Comparison of ENCODE assay signal across 8 mouse cellular contexts in the genomic region with DNA sequence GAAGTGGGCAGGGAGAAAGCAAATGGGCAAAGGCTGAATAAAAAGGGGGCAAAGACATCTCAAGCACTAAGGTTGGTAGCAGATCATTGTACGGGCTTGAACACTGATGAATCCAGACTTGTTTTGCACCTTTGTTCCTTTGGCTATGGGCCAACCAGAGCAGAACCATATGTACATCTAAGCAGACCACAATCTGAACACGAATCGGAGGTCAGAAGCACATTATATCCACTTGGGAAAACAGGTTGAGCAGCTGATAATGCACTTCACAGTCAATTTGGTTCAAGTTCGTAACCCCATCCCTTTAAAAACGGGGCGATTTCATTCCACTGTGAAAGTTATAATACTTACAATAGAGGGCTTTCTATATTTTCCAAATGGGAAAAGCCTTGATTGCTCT. TPM values are rescaled to one million over a fixed set of nuclear protein-coding genes. Genes with fewer than 3 reads are reported as not detected.
DNase-seq lines count a peak whose midpoint lies in the region; ATAC-seq and TF ChIP-seq lines count a peak whose summit lies in the region.

No protein-coding gene starts in this region.

- intact Hi-C loops in left cerebral cortex, adult 2 months (cut with DNase I), result loop anchor here (2.0 kb wide), 1 partner anchor 56 kb away; a partner anchor contains a TSS
- intact Hi-C loops in left cerebral cortex, postnatal 36 days (cut with DNase I), result loop anchor here (2.0 to 5.0 kb wide), 2 partner anchors 58 to 106 kb away; a partner anchor contains a TSS

- no peak for TF ChIP-seq CTCF in left cerebral cortex, adult 2 months (IDR thresholded peaks at IDR 0.05)
- TF ChIP-seq CTCF in kidney, postnatal 0 days (IDR thresholded peaks at IDR 0.05; ENCODE audit: low read depth), result no peak

- no peak for DNase-seq in left cerebral cortex, adult 2 months (ENCODE audit: extremely low spot score in 1 of 2, low spot score in 2 of 2)
- DNase-seq in left cerebral cortex, postnatal 36 days (ENCODE audit: low spot score in 2 of 2), result no peak
- peak; percentile 41 for DNase-seq in c-Kit-positive CD71-positive TER-119-negative erythroid progenitor cells, embryonic 14.5 days (ENCODE audit: low read depth)
- no peak for DNase-seq in heart, embryonic 10.5 days (ENCODE audit: low spot score)
- peak; percentile 33 for DNase-seq in kidney, postnatal 0 days (ENCODE audit: low spot score)
- peak; percentile 43 for DNase-seq in lung, postnatal 36 days
- DNase-seq in frontal cortex, adult 2 months (ENCODE audit: extremely low spot score in 1 of 2, low spot score in 1 of 2), result no peak

- no peaks in the 10 kb centered on the region for H3K27me3 ChIP-seq in heart, embryonic 10.5 days (ENCODE audit: insufficient read depth, poor library complexity, severe bottlenecking)
- no peaks in the 10 kb centered on the region for H3K27me3 ChIP-seq in kidney, postnatal 0 days (ENCODE audit: insufficient read depth, low read length)
- no peaks in the 10 kb centered on the region for H3K27me3 ChIP-seq in stomach, embryonic 16.5 days (ENCODE audit: control insufficient read depth, insufficient read depth, low read length)

- H3K4me1 ChIP-seq in heart, embryonic 10.5 days, result peaks cover 3% of the 10 kb centered on the region; the same call in 1 of the 2 replicates
- H3K4me1 ChIP-seq in kidney, postnatal 0 days (replicated peaks; ENCODE audit: insufficient read depth, low read length), result peaks cover 3% of the 10 kb centered on the region; the same call in 1 of the 2 replicates
- peaks cover 6% of the 10 kb centered on the region; the same call in 1 of the 2 replicates for H3K4me1 ChIP-seq in stomach, embryonic 16.5 days (ENCODE audit: control insufficient read depth, insufficient read depth, low read length)

- H3K9me3 ChIP-seq in heart, embryonic 10.5 days, result no peaks in the 10 kb centered on the region
- H3K9me3 ChIP-seq in kidney, postnatal 0 days (replicated peaks; ENCODE audit: low read length), result no peaks in the 10 kb centered on the region
- no peaks in the 10 kb centered on the region for H3K9me3 ChIP-seq in stomach, embryonic 16.5 days (replicated peaks; ENCODE audit: control insufficient read depth, low read length)

- WGBS in heart, embryonic 10.5 days, result 17% methylated on average over 6 of the region's 6 CpGs
- 4% methylated on average over 6 of the region's 6 CpGs for WGBS in kidney, postnatal 0 days
- WGBS in stomach, embryonic 16.5 days, result 6% methylated on average over 6 of the region's 6 CpGs

- peak overlapping the region; percentile 96 for H3K9ac ChIP-seq in kidney, postnatal 0 days (ENCODE audit: low read depth, low read length)
- H3K9ac ChIP-seq in stomach, embryonic 16.5 days (ENCODE audit: low read length), result peak overlapping the region; percentile 74

- peaks cover 4% of the 10 kb centered on the region; the same call in 1 of the 2 replicates for H3K36me3 ChIP-seq in heart, embryonic 10.5 days
- no peaks in the 10 kb centered on the region for H3K36me3 ChIP-seq in kidney, postnatal 0 days (ENCODE audit: insufficient read depth, low read length)
- no peaks in the 10 kb centered on the region for H3K36me3 ChIP-seq in stomach, embryonic 16.5 days (ENCODE audit: control insufficient read depth, insufficient read depth, low read length)

- peak overlapping the region; percentile 90 for H3K4me2 ChIP-seq in kidney, postnatal 0 days (ENCODE audit: low read length)
- H3K4me2 ChIP-seq in stomach, embryonic 16.5 days (ENCODE audit: low read depth, low read length), result peak overlapping the region; percentile 79

- peak overlapping the region; percentile 100 for H3K27ac ChIP-seq in left cerebral cortex, adult 2 months
- H3K27ac ChIP-seq in heart, embryonic 10.5 days, result peak overlapping the region; percentile 94
- peak overlapping the region; percentile 96 for H3K27ac ChIP-seq in kidney, postnatal 0 days
- H3K27ac ChIP-seq in stomach, embryonic 16.5 days (ENCODE audit: low read length), result peak overlapping the region; percentile 88

- peak overlapping the region; percentile 84 for H3K4me3 ChIP-seq in left cerebral cortex, adult 2 months
- peak overlapping the region; percentile 90 for H3K4me3 ChIP-seq in heart, embryonic 10.5 days
- peak overlapping the region; percentile 98 for H3K4me3 ChIP-seq in kidney, postnatal 0 days (replicated peaks; ENCODE audit: low read depth, low read length)
- peak overlapping the region; percentile 99 for H3K4me3 ChIP-seq in stomach, embryonic 16.5 days (replicated peaks; ENCODE audit: low read length)

- ATAC-seq in kidney, postnatal 0 days (replicated peaks; ENCODE audit: low FRiP score, low read depth), result no peak
- no peak for ATAC-seq in stomach, embryonic 16.5 days (ENCODE audit: insufficient read depth, low FRiP score)

RNA-seq across cellular contexts. Expression of a gene that starts 1.0 kb away (rescaled TPM):
- total RNA-seq in left cerebral cortex, adult 2 months (2021), result 10 to 100 TPM; 43.9 to 44.1 TPM
- total RNA-seq in left cerebral cortex, postnatal 36 days (2021), result 10 to 100 TPM; 30.1 to 41.9 TPM
- polyA plus RNA-seq in heart, embryonic 10.5 days (2016; fragmentation: Nextera tagmentation; extraction: Ambion mirVana), result 6.0 and 8.2 TPM in 2 replicates
- 7.3 and 8.0 TPM in 2 replicates for polyA plus RNA-seq in kidney, postnatal 0 days (2015; fragmentation: Nextera tagmentation; extraction: Ambion mirVana)
- polyA plus RNA-seq in stomach, embryonic 16.5 days (2015; fragmentation: Nextera tagmentation; extraction: Ambion mirVana), result 10.4 and 11.3 TPM in 2 replicates
- 22.2 and 22.6 TPM in 2 replicates for polyA plus RNA-seq in frontal cortex, adult 2 months (2012; rRNA removed)

RNA-seq across cellular contexts. Expression of a gene that starts 7.7 kb away (rescaled TPM):
- total RNA-seq in left cerebral cortex, adult 2 months (2021), result 10 to 100 TPM; 10.5 to 13.2 TPM
- 10 to 100 TPM in 1 of 2 experiments, 1 to 10 TPM in 1; 9.0 to 11.0 TPM for total RNA-seq in left cerebral cortex, postnatal 36 days (2021)
- 3.4 and 4.2 TPM in 2 replicates for polyA plus RNA-seq in heart, embryonic 10.5 days (2016; fragmentation: Nextera tagmentation; extraction: Ambion mirVana)
- 1.8 and 2.2 TPM in 2 replicates for polyA plus RNA-seq in kidney, postnatal 0 days (2015; fragmentation: Nextera tagmentation; extraction: Ambion mirVana)
- 2.4 and 3.4 TPM in 2 replicates for polyA plus RNA-seq in stomach, embryonic 16.5 days (2015; fragmentation: Nextera tagmentation; extraction: Ambion mirVana)
- 12.7 and 12.8 TPM in 2 replicates for polyA plus RNA-seq in frontal cortex, adult 2 months (2012; rRNA removed)

RNA-seq across cellular contexts. Expression of a gene that starts 55.1 kb away (rescaled TPM):
- 100 to 1,000 TPM in 1 of 2 experiments, 10 to 100 TPM in 1; 98.1 to 104 TPM for total RNA-seq in left cerebral cortex, adult 2 months (2021)
- 100 to 1,000 TPM in 1 of 2 experiments, 10 to 100 TPM in 1; 71.9 to 116 TPM for total RNA-seq in left cerebral cortex, postnatal 36 days (2021)
- polyA plus RNA-seq in heart, embryonic 10.5 days (2016; fragmentation: Nextera tagmentation; extraction: Ambion mirVana), result 62.6 and 74.4 TPM in 2 replicates
- 36.6 and 43.2 TPM in 2 replicates for polyA plus RNA-seq in kidney, postnatal 0 days (2015; fragmentation: Nextera tagmentation; extraction: Ambion mirVana)
- polyA plus RNA-seq in stomach, embryonic 16.5 days (2015; fragmentation: Nextera tagmentation; extraction: Ambion mirVana), result 66.9 and 70.4 TPM in 2 replicates
- polyA plus RNA-seq in frontal cortex, adult 2 months (2012; rRNA removed), result 169 and 186 TPM in 2 replicates

Comparison
In these comparisons a context has a peak if more than half of its experiments do, and no peak if none do; other contexts are left out.
1. DNase-seq: peak in c-Kit-positive CD71-positive TER-119-negative erythroid progenitor cells, embryonic 14.5 days (single experiment), kidney, postnatal 0 days (single experiment) and lung, postnatal 36 days (single experiment); none in left cerebral cortex, adult 2 months (0 of 2), left cerebral cortex, postnatal 36 days (0 of 2), heart, embryonic 10.5 days (single experiment) and frontal cortex, adult 2 months (0 of 2).
2. Peak in every context shown above with its lines, with median percentiles within 50 percentile points of each other: H3K27ac ChIP-seq and H3K4me3 ChIP-seq.